Mouse (Mus musculus) MEL (cell line): Measurements from ENCODE around the gene Erc2. TPM values are rescaled to one million over a fixed set of nuclear protein-coding genes. Genes with fewer than 3 reads are reported as not detected.

Source experiments
- DNase-seq: peaks from one replicate; pipeline ENCODE4 v3.0.0; 2011; ENCODE audit warnings: low read depth, low spot score
- H3K27ac ChIP-seq: 2 replicates; pipeline ENCODE4 v1.5.1; 2012; ENCODE audit warnings: low read depth, mild to moderate bottlenecking, control low read depth, low read length, moderate library complexity; ENCODE audit not compliant: control insufficient read depth
- H3K27me3 ChIP-seq, 2 experiments: fragments of 150-350 bp in 1 of 2; sonication (generic) in 1 of 2; 2 replicates each; pipeline ENCODE4 v1.6.1; 2012; ENCODE audit warnings: low read length in 2 of 2, mild to moderate bottlenecking in 2 of 2, improper control_type of control experiment in 1 of 2, moderate library complexity in 1 of 2; ENCODE audit not compliant: insufficient read depth in 2 of 2, control insufficient read depth in 1 of 2
- H3K36me3 ChIP-seq, 2 experiments: 2 replicates each; pipeline ENCODE4 v1.6.1; 2012 to 2014; ENCODE audit warnings: low read length in 2 of 2, improper control_type of control experiment in 1 of 2, inconsistent platforms in 1 of 2, mild to moderate bottlenecking in 1 of 2; ENCODE audit not compliant: insufficient read depth in 2 of 2, control insufficient read depth in 1 of 2
- H3K4me1 ChIP-seq, 2 experiments: fragments of 150-350 bp in 1 of 2; sonication (generic) in 1 of 2; 2 replicates each; pipeline ENCODE4 v1.6.1; 2012; ENCODE audit warnings: low read length in 2 of 2, improper control_type of control experiment in 1 of 2, mild to moderate bottlenecking in 1 of 2; ENCODE audit not compliant: insufficient read depth in 2 of 2, control insufficient read depth in 1 of 2
- H3K4me3 ChIP-seq, 2 experiments: fragments of 150-350 bp in 1 of 2; sonication (generic) in 1 of 2; 2 replicates each; pipeline ENCODE4 v1.5.1; 2012; ENCODE audit warnings: low read depth in 2 of 2, low read length in 2 of 2, mild to moderate bottlenecking in 2 of 2, moderate library complexity in 2 of 2, control low read depth in 1 of 2, improper control_type of control experiment in 1 of 2; ENCODE audit not compliant: control insufficient read depth in 1 of 2, insufficient read depth in 1 of 2
- H3K79me2 ChIP-seq: 2 replicates; pipeline ENCODE4 v1.6.1; 2012; ENCODE audit warnings: mild to moderate bottlenecking, low read length, moderate library complexity; ENCODE audit not compliant: control insufficient read depth, poor library complexity, insufficient read depth
- H3K9ac ChIP-seq: 2 replicates; pipeline ENCODE4 v1.6.1; 2012; ENCODE audit warnings: low read depth, mild to moderate bottlenecking, control low read depth, low read length, moderate library complexity; ENCODE audit not compliant: control insufficient read depth, poor library complexity, severe bottlenecking
- H3K9me3 ChIP-seq: fragments of 150-350 bp; sonication (generic); replicated peaks from 2 replicates; pipeline ENCODE4 v1.6.1; 2012; ENCODE audit warnings: mild to moderate bottlenecking, low read length, improper control_type of control experiment, moderate library complexity; ENCODE audit not compliant: insufficient read depth
- BHLHE40 ChIP-seq: IDR thresholded peaks from 2 replicates; pipeline ENCODE4 v1.6.1; 2012; ENCODE audit warnings: low read depth, mild to moderate bottlenecking, inconsistent platforms, low read length, improper control_type of control experiment, borderline replicate concordance
- CHD2 ChIP-seq: IDR thresholded peaks from 2 replicates; pipeline ENCODE4 v1.6.1; 2011; ENCODE audit warnings: low read length, improper control_type of control experiment
- ETS1 ChIP-seq: IDR thresholded peaks from 2 replicates; pipeline ENCODE4 v1.6.1; 2012; ENCODE audit warnings: low read depth, mild to moderate bottlenecking, inconsistent platforms, low read length, improper control_type of control experiment, moderate library complexity
- GABPA ChIP-seq: IDR thresholded peaks from 2 replicates; pipeline ENCODE4 v1.6.1; 2012; ENCODE audit warnings: low read depth, mild to moderate bottlenecking, inconsistent platforms, low read length, improper control_type of control experiment, moderate library complexity
- HCFC1 ChIP-seq: IDR thresholded peaks from 2 replicates; pipeline ENCODE4 v1.6.1; 2012; ENCODE audit warnings: low read depth, mild to moderate bottlenecking, inconsistent platforms, low read length, improper control_type of control experiment, moderate library complexity
- JUND ChIP-seq: IDR thresholded peaks from 2 replicates; pipeline ENCODE4 v1.6.1; 2011; ENCODE audit warnings: low read depth, mild to moderate bottlenecking, improper control_type of control experiment, low read length
- KAT2A ChIP-seq: conservative IDR thresholded peaks from 2 replicates; pipeline ENCODE4 v1.6.1; 2012; ENCODE audit warnings: low read depth, low read length, improper control_type of control experiment, inconsistent platforms
- MXI1 ChIP-seq: IDR thresholded peaks from 2 replicates; pipeline ENCODE4 v1.6.1; 2011; ENCODE audit warnings: mild to moderate bottlenecking, low read depth, low read length, improper control_type of control experiment
- MYC ChIP-seq: IDR thresholded peaks from 2 replicates; pipeline ENCODE4 v1.6.1; 2011; ENCODE audit warnings: low read depth, mild to moderate bottlenecking, low read length, improper control_type of control experiment, moderate library complexity
- NELFE ChIP-seq: IDR thresholded peaks from 2 replicates; pipeline ENCODE4 v1.6.1; 2011; ENCODE audit warnings: low read depth, low read length, improper control_type of control experiment
- NRF1 ChIP-seq: IDR thresholded peaks from 2 replicates; pipeline ENCODE4 v1.6.1; 2014; ENCODE audit warnings: low read depth, mild to moderate bottlenecking, inconsistent platforms, low read length, improper control_type of control experiment, moderate library complexity; ENCODE audit not compliant: poor library complexity, insufficient read depth, severe bottlenecking
- RCOR1 ChIP-seq: IDR thresholded peaks from 2 replicates; pipeline ENCODE4 v1.6.1; 2012; ENCODE audit warnings: low read depth, mild to moderate bottlenecking, inconsistent platforms, low read length, improper control_type of control experiment
- SIN3A ChIP-seq: IDR thresholded peaks from 2 replicates; pipeline ENCODE4 v1.6.1; 2012; ENCODE audit warnings: low read length, improper control_type of control experiment, inconsistent platforms
- TAL1 ChIP-seq: IDR thresholded peaks from 2 replicates; pipeline ENCODE4 v1.6.1; 2012; ENCODE audit warnings: mild to moderate bottlenecking, inconsistent platforms, low read length, moderate library complexity, mixed read lengths
- TBP ChIP-seq: IDR thresholded peaks from 2 replicates; pipeline ENCODE4 v1.8.0; 2011; ENCODE audit warnings: low read depth, low read length, improper control_type of control experiment
- TCF12 ChIP-seq: IDR thresholded peaks from 2 replicates; pipeline ENCODE4 v1.6.1; 2014; ENCODE audit warnings: low read depth, mild to moderate bottlenecking, inconsistent platforms, low read length, improper control_type of control experiment, moderate library complexity
- UBTF ChIP-seq: IDR thresholded peaks from 2 replicates; pipeline ENCODE4 v1.6.1; 2012; ENCODE audit warnings: low read depth, mild to moderate bottlenecking, inconsistent platforms, low read length, improper control_type of control experiment, moderate library complexity, borderline replicate concordance; ENCODE audit not compliant: insufficient read depth
- USF2 ChIP-seq, 2 experiments: IDR thresholded peaks; 2 replicates each; pipeline ENCODE4 v1.6.1; 2011 to 2012; ENCODE audit warnings: improper control_type of control experiment in 2 of 2, low read length in 2 of 2, borderline replicate concordance in 1 of 2, inconsistent platforms in 1 of 2, low read depth in 1 of 2, mild to moderate bottlenecking in 1 of 2; ENCODE audit not compliant: insufficient read depth in 1 of 2
- ZC3H11A ChIP-seq: IDR thresholded peaks from 2 replicates; pipeline ENCODE4 v1.6.1; 2012; ENCODE audit warnings: low read depth, mild to moderate bottlenecking, inconsistent platforms, low read length, improper control_type of control experiment
- polyA plus RNA-seq, 2 experiments: library from polyadenylated mRNA; stranded (reverse) in 1 of 2; unstranded in 1 of 2; fragments of >175 nt in 1 of 2; fragments of >200 nt in 1 of 2; gene quantifications; 2 replicates each; pipeline versions ENCODE4 v1.2.1 to v1.2.4; 2012; ENCODE audit warnings: low replicate concordance in 2 of 2, low read depth in 1 of 2; ENCODE audit not compliant: insufficient read length in 2 of 2, insufficient read depth in 1 of 2, missing spikeins in 1 of 2
- total RNA-seq: library from RNA; depleted of rRNA; stranded (reverse); fragments of 300-350 nt; gene quantifications from 2 replicates; pipeline ENCODE4 v1.2.3, GENCODE M21; 2012

Erc2 gene
- total and polyA plus RNA-seq, 3 experiments = not detected

DNA sequence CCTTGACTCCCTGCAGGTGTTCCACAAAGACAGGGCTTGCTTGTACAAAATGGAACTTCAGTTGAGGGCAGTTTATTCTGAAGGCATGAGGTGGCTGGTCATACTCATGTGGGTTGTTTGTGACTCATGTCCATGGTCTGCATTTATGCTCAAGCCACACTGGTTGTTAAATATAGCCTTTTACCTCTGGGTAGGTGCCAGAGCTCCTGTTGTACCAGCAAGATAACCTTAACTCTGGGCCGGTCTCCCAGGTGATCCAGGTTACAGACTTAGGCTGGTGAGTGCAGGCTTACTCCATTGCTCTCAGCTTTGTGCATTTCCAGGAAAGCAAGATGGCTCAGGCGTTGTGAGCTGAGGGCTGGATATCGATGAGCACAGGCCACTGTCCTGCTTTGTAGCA, 189.4 kb downstream of the Erc2 start:
- H3K27ac ChIP-seq = no peak overlapping the region

DNA sequence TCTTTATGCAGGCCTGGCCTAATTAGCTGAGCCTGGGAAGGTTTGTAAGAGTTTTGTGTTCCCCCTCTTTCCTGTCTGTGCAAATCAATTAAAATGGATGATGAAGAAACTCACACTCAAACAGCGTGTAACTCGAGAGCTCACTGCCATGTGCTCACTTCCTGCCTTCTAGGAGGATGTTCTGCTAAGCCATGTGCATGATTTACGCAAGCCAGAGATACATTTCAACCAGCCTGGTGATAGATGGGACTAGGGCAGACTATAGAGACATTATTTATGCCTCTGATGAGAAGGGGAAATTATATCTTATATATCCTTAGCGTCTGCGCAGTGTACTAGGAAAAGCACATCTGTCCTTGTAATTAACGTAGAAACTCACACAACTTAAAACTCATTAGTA, 193.5 kb downstream of the Erc2 start:
- Histone ChIP-seq H3K4me3 (no peak overlapping the region), H3K36me3 (no peaks in the 10 kb centered on the region), H3K9me3 (no peaks in the 10 kb centered on the region), H3K4me1 (no peaks in the 10 kb centered on the region), H3K27me3 (no peaks in the 10 kb centered on the region), H3K27ac (no peak overlapping the region), H3K9ac (no peak overlapping the region), H3K79me2 (no peaks in the 10 kb centered on the region)
- DNase-seq = no peak
- TF ChIP-seq ZC3H11A = no peak

More for the DNA sequence above, 189.4 kb downstream of the Erc2 start:
- H3K4me3 ChIP-seq = no peak overlapping the region
- no peaks in the 10 kb centered on the region for H3K79me2 ChIP-seq
- no peaks in the 10 kb centered on the region for H3K4me1 ChIP-seq
- H3K36me3 ChIP-seq = no peaks in the 10 kb centered on the region
- H3K9ac ChIP-seq = no peak overlapping the region
- TF ChIP-seq JUND (no peak), HCFC1 (no peak), NRF1 (no peak), RCOR1 (no peak), ETS1 (no peak), USF2 (IDR thresholded peaks at IDR 0.05; ENCODE audit: borderline replicate concordance in 1 of 2, insufficient read depth in 1 of 2, low read depth in 1 of 2, low read length in 2 of 2) (no peak), UBTF (no peak)
- H3K27me3 ChIP-seq = no peaks in the 10 kb centered on the region
- H3K9me3 ChIP-seq = no peaks in the 10 kb centered on the region
- DNase-seq = no peak

DNA sequence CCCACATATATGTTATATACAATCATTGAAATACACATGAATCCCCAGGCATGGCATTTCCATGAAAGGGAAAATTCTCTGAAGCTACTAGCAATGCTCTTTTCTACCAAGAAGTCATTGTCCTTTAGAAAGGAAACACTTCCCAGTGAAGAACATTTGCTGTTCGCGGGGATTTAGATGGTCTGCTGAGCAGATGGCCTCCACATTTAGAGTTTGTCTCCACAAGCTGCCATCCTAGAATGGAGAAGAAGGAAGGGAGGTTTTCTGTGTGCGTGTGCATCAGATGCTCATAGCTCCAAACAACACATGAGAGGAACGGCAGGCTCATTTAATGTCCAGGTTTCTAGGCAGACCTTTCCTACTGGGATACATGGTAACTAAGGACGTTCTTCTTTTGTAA, 196.8 kb downstream of the Erc2 start:
- Histone ChIP-seq H3K27me3 (no peaks in the 10 kb centered on the region), H3K9me3 (no peaks in the 10 kb centered on the region), H3K36me3 (no peaks in the 10 kb centered on the region), H3K27ac (no peak overlapping the region), H3K79me2 (no peaks in the 10 kb centered on the region), H3K4me1 (no peaks in the 10 kb centered on the region), H3K9ac (no peak overlapping the region), H3K4me3 (no peak overlapping the region)
- DNase-seq = no peak
- TF ChIP-seq NELFE (no peak), MYC (no peak), SIN3A (no peak), TAL1 (no peak), TBP (no peak), GABPA (no peak), TCF12 (no peak), BHLHE40 (no peak), MXI1 (no peak), KAT2A (no peak), CHD2 (no peak)
- TF ChIP-seq, all 39 proteins: peak for 0
